Mouse (Mus musculus) ES-E14 (cell line): ENCODE measurements around the gene Amot.

ENCODE experiments used
- CHD2 ChIP-seq: IDR thresholded peaks from 2 replicates; pipeline ENCODE4 v1.6.1; 2014; ENCODE audit warnings: mild to moderate bottlenecking, low read depth, low read length, inconsistent platforms
- HCFC1 ChIP-seq: IDR thresholded peaks from 2 replicates; pipeline ENCODE4 v1.6.1; 2012; ENCODE audit warnings: low read length, inconsistent platforms, borderline replicate concordance; ENCODE audit not compliant: insufficient read depth
- MAFK ChIP-seq: IDR thresholded peaks from 2 replicates; pipeline ENCODE4 v1.6.1; 2014; ENCODE audit warnings: mild to moderate bottlenecking, low read depth, low read length, inconsistent platforms; ENCODE audit not compliant: insufficient read depth
- ZC3H11A ChIP-seq: IDR thresholded peaks from 2 replicates; pipeline ENCODE4 v1.6.1; 2012; ENCODE audit warnings: low read depth, mild to moderate bottlenecking, inconsistent platforms, low read length, borderline replicate concordance

DNA sequence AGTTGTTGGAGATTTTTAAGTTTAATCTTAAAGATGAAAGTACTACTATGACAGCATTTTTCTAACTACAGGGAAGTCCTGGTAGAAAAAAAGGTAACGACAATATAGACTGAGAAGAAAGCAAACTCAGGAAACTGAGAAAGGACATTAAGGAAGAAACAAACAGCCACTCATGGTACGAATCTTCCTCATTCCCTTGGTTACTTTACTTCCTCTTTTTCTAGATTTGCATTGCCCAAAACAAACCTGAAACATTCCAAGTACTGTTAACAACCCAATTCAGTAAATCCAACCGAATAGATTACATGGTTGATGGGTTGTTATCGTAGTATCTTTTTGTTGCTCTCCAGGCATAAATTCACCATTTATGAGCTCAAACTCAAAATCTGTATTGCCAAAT is 48.7 kb downstream of the Amot start:
- TF ChIP-seq CHD2 (no peak), HCFC1 (no peak), ZC3H11A (no peak), MAFK (no peak)
